Mouse (Mus musculus) cerebellum, adult 18-20 months (tissue): Measurements from ENCODE around the gene Dand5.

Source experiments
- DNase-seq, 2 experiments: peaks; one replicate each; pipeline ENCODE4 v3.0.0; 2021

Dand5 gene

DNA sequence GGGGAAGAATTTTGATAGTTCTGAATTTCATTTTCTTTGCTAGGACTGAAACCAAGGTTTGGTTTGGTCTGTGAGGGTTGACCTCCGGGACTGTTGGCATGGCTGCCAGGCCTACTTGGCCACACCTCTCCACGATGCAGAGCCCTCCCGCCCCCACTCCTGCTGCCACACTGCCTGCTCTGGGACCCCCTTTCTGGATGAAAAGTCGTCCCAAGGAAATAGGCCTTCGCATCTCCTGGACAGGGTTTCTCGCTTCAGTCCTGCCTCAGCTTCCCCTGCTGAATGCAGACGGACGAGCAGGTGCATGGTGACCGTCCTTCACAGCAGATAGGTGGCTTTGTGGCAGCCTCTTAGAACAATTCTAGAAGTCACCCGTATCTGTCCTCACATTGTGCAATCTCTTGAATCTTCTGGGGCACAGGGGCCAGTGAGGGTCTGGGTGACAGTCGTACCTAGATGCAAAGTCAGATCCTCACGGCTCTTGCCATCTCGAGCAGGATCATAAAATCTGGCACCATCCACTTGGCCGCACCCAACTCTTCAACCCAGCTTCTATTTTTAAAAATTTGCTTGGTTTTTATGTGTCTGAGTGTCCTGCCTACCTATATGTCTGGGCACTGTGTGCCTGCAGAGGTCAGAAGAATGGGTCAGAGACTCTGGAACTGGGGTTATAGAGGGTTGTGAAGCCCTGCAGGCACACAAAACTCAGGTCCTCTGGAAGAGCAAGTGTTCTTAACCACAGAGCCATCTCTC, 54.1 kb downstream of the Dand5 start:
- DNase-seq = peak in 1 of 2 experiments; percentile 56

DNA sequence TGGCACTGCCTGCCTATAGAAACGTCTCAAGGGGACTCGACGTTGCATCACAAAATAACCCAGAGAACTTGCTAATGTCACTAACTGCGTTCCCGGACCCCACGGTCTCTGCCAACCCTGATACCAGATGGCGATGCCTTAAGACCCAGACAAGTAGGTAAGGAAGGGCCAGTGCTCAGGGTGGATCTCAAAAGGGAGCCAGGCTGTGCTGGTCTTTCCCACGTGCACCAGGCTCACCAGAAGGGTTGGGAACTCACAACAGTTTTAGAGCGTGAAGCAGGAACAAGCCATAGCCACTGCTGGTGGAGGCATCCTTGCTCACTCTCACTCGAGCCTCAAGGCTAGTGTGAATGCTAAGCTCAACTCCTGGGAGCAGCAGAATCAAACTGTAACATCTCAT, 55.4 kb downstream of the Dand5 start:
- peak in 1 of 2 experiments; percentile 50 for DNase-seq

DNA sequence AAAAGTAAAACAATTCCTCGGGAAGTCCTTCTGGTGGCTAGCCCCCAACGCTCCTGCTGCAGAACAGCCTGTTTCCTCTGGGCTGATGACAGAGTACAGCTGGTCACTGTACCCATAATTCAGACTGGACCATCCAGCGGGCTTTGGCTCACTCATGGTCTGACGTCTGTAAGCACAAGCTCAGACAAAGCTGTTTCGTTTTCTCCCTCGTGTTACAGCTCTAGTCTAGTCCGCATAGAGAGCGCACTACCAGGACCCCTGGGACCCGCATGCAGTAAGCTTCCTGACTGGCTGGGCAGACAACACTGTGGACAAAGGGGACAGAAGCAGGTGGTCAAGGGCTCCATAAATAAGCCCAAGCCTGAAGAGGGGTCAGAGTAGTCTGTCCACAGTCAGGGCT, 56.2 kb downstream of the Dand5 start:
- peak in 1 of 2 experiments; percentile 51 for DNase-seq

GRCm38 (mm10) chr8:84765629-84766028, 57.0 kb downstream of the Dand5 start:
- peak in 1 of 2 experiments; percentile 59 for DNase-seq
